Mouse (Mus musculus) embryonic facial prominence, embryonic 10.5 days (tissue): ENCODE measurements at regions not wholly inside any gene's neighbourhood (a gene's known extent, or its start where the extent isn't known, plus 50 kb on each side); places are given as distances from the start of the nearest gene placed in this dataset.
"Not testable (repeated sequence)": the region's sequence is repeated elsewhere in the genome, so short reads cannot be mapped to it uniquely, and the experiment has no call there.

Experiments used
- DNase-seq: peaks from one replicate; pipeline ENCODE4 v3.0.0-alpha.2; 2017; ENCODE audit warnings: low spot score
- H3K27ac ChIP-seq: fragments of 300-500 bp; sonication (generic); replicated peaks from 2 replicates; pipeline ENCODE4 v1.5.1; 2016; ENCODE audit warnings: mild to moderate bottlenecking
- H3K27me3 ChIP-seq: fragments of 300-500 bp; sonication (generic); replicated peaks from 2 replicates; pipeline ENCODE4 v1.6.1; 2016; ENCODE audit warnings: low read depth, mild to moderate bottlenecking; ENCODE audit not compliant: poor library complexity, severe bottlenecking
- H3K36me3 ChIP-seq: fragments of 300-500 bp; sonication (generic); replicated peaks from 2 replicates; pipeline ENCODE4 v1.6.1; 2016; ENCODE audit warnings: mild to moderate bottlenecking, moderate library complexity
- H3K4me1 ChIP-seq: fragments of 300-500 bp; sonication (generic); 2 replicates; pipeline ENCODE4 v1.6.1; 2016
- H3K4me3 ChIP-seq: fragments of 300-500 bp; sonication (generic); 2 replicates; pipeline ENCODE4 v1.5.1; 2016; ENCODE audit warnings: mild to moderate bottlenecking, moderate library complexity
- H3K9me3 ChIP-seq: fragments of 300-500 bp; sonication (generic); 2 replicates; pipeline ENCODE4 v1.6.1; 2016; ENCODE audit warnings: mild to moderate bottlenecking
- WGBS: fragments of 180-500 bp; shearing (Covaris S2); methylation state at CpG from one replicate; pipeline ENCODE4 v1.1.7; 2016; 5-methylcytosine and 5-hydroxymethylcytosine counted together

GRCm38 (mm10) chr15:27063971-27064370 is 168.6 kb upstream of the Fbxl7 start:
- WGBS: 90% methylated on average over 4 of the region's 4 CpGs
- H3K4me1 ChIP-seq: no peaks in the 10 kb centered on the region
- no peak overlapping the region for H3K4me3 ChIP-seq
- H3K36me3 ChIP-seq: no peaks in the 10 kb centered on the region
- H3K9me3 ChIP-seq: no peaks in the 10 kb centered on the region
- H3K27me3 ChIP-seq: no peaks in the 10 kb centered on the region
- no peak overlapping the region for H3K27ac ChIP-seq
- DNase-seq: no peak

GRCm38 (mm10) chr15:27067691-27068090 is 172.3 kb upstream of the Fbxl7 start:
- no peaks in the 10 kb centered on the region for H3K4me1 ChIP-seq
- H3K27ac ChIP-seq: no peak overlapping the region
- DNase-seq: no peak
- WGBS: 92% methylated on average over 1 of the region's 1 CpGs
- no peak overlapping the region for H3K4me3 ChIP-seq
- H3K27me3 ChIP-seq: no peaks in the 10 kb centered on the region
- H3K9me3 ChIP-seq: no peaks in the 10 kb centered on the region
- H3K36me3 ChIP-seq: no peaks in the 10 kb centered on the region

GRCm38 (mm10) chr15:27077926-27078325 is 182.5 kb upstream of the Fbxl7 start:
- Histone ChIP-seq H3K27me3 (no peaks in the 10 kb centered on the region), H3K4me1 (no peaks in the 10 kb centered on the region), H3K4me3 (no peak overlapping the region), H3K27ac (no peak overlapping the region), H3K9me3 (no peaks in the 10 kb centered on the region), H3K36me3 (no peaks in the 10 kb centered on the region)
- no peak for DNase-seq
- 89% methylated on average over 4 of the region's 4 CpGs for WGBS

GRCm38 (mm10) chr15:27082826-27083225 is 187.4 kb upstream of the Fbxl7 start:
- H3K4me1 ChIP-seq: no peaks in the 10 kb centered on the region
- H3K27me3 ChIP-seq: no peaks in the 10 kb centered on the region
- H3K9me3 ChIP-seq: no peaks in the 10 kb centered on the region
- H3K4me3 ChIP-seq: no peak overlapping the region
- no peak overlapping the region for H3K27ac ChIP-seq
- 90% methylated on average over 5 of the region's 5 CpGs for WGBS
- no peaks in the 10 kb centered on the region for H3K36me3 ChIP-seq
- DNase-seq: no peak

- Histone ChIP-seq H3K27me3 (no peaks in the 10 kb centered on the region), H3K27ac (no peak overlapping the region), H3K4me3 (no peak overlapping the region), H3K36me3 (no peaks in the 10 kb centered on the region), H3K9me3 (no peaks in the 10 kb centered on the region), H3K4me1 (no peaks in the 10 kb centered on the region)
- 76% methylated on average over 6 of the region's 6 CpGs for WGBS
- DNase-seq: no peak
Measured at GRCm38 (mm10) chr15:27083596-27083995, 188.2 kb upstream of the Fbxl7 start.

- Histone ChIP-seq H3K27me3 (no peaks in the 10 kb centered on the region), H3K4me1 (no peaks in the 10 kb centered on the region), H3K9me3 (no peaks in the 10 kb centered on the region), H3K36me3 (no peaks in the 10 kb centered on the region), H3K4me3 (no peak overlapping the region), H3K27ac (no peak overlapping the region)
- WGBS: 75% methylated on average over 6 of the region's 6 CpGs
- peak; percentile 15 for DNase-seq
Measured at GRCm38 (mm10) chr15:27089155-27089554, 193.8 kb upstream of the Fbxl7 start.

GRCm38 (mm10) chr15:27094102-27094501 is 198.7 kb upstream of the Fbxl7 start:
- Histone ChIP-seq H3K36me3 (no peaks in the 10 kb centered on the region), H3K27ac (no peak overlapping the region), H3K27me3 (no peaks in the 10 kb centered on the region), H3K4me1 (no peaks in the 10 kb centered on the region), H3K9me3 (no peaks in the 10 kb centered on the region), H3K4me3 (no peak overlapping the region)
- 84% methylated on average over 3 of the region's 3 CpGs for WGBS
- DNase-seq: no peak

- Histone ChIP-seq H3K9me3 (no peaks in the 10 kb centered on the region), H3K36me3 (no peaks in the 10 kb centered on the region), H3K4me3 (no peak overlapping the region), H3K27me3 (no peaks in the 10 kb centered on the region), H3K27ac (no peak overlapping the region), H3K4me1 (no peaks in the 10 kb centered on the region)
- 91% methylated on average over 9 of the region's 9 CpGs for WGBS
- no peak for DNase-seq
Measured at GRCm38 (mm10) chr15:27095231-27095630, 199.9 kb upstream of the Fbxl7 start.

GRCm38 (mm10) chr15:27101610-27102009 is 206.2 kb upstream of the Fbxl7 start:
- DNase-seq, H3K27me3 ChIP-seq, H3K36me3 ChIP-seq, H3K4me1 ChIP-seq, H3K4me3 ChIP-seq, H3K9me3 ChIP-seq, H3K27ac ChIP-seq: not testable (repeated sequence)
- 80% methylated on average over 2 of the region's 2 CpGs for WGBS

- Histone ChIP-seq H3K4me1 (no peaks in the 10 kb centered on the region), H3K27me3 (no peaks in the 10 kb centered on the region), H3K27ac (no peak overlapping the region), H3K9me3 (no peaks in the 10 kb centered on the region), H3K4me3 (no peak overlapping the region), H3K36me3 (no peaks in the 10 kb centered on the region)
- 63% methylated on average over 3 of the region's 3 CpGs for WGBS
- DNase-seq: no peak
Measured at GRCm38 (mm10) chr15:27109130-27109529, 213.8 kb upstream of the Fbxl7 start.

GRCm38 (mm10) chr15:27129697-27130096 is 234.3 kb upstream of the Fbxl7 start:
- peaks cover 9% of the 10 kb centered on the region; the same call in 1 of the 2 replicates for H3K4me1 ChIP-seq
- H3K27ac ChIP-seq: no peak overlapping the region
- WGBS: 29% methylated on average over 1 of the region's 1 CpGs
- no peak for DNase-seq
- H3K4me3 ChIP-seq: no peak overlapping the region
- no peaks in the 10 kb centered on the region for H3K9me3 ChIP-seq
- peaks cover 14% of the 10 kb centered on the region; the same call in 1 of the 2 replicates for H3K27me3 ChIP-seq
- H3K36me3 ChIP-seq: no peaks in the 10 kb centered on the region

GRCm38 (mm10) chr15:27132761-27133160 is 237.4 kb upstream of the Fbxl7 start:
- WGBS: 88% methylated on average over 2 of the region's 2 CpGs
- H3K27ac ChIP-seq: no peak overlapping the region
- DNase-seq: no peak
- no peaks in the 10 kb centered on the region; the same call in 1 of the 2 replicates for H3K27me3 ChIP-seq
- no peaks in the 10 kb centered on the region for H3K9me3 ChIP-seq
- peaks cover 9% of the 10 kb centered on the region; the same call in 1 of the 2 replicates for H3K4me1 ChIP-seq
- H3K4me3 ChIP-seq: no peak overlapping the region
- H3K36me3 ChIP-seq: no peaks in the 10 kb centered on the region

- Histone ChIP-seq H3K4me3 (no peak overlapping the region), H3K27me3 (no peaks in the 10 kb centered on the region), H3K36me3 (no peaks in the 10 kb centered on the region), H3K9me3 (no peaks in the 10 kb centered on the region), H3K4me1 (no peaks in the 10 kb centered on the region), H3K27ac (no peak overlapping the region)
- WGBS: 84% methylated on average over 5 of the region's 5 CpGs
- no peak for DNase-seq
Measured at GRCm38 (mm10) chr15:27137580-27137979, 242.2 kb upstream of the Fbxl7 start.

- Histone ChIP-seq H3K9me3 (no peaks in the 10 kb centered on the region), H3K4me1 (no peaks in the 10 kb centered on the region), H3K27me3 (no peaks in the 10 kb centered on the region), H3K27ac (no peak overlapping the region), H3K36me3 (no peaks in the 10 kb centered on the region), H3K4me3 (no peak overlapping the region)
- 86% methylated on average over 6 of the region's 6 CpGs for WGBS
- DNase-seq: no peak
Measured at GRCm38 (mm10) chr15:27145860-27146259, 250.5 kb upstream of the Fbxl7 start.
